Mouse (Mus musculus): ENCODE results near the gene Gm826. TPM values are rescaled to one million over a fixed set of nuclear protein-coding genes. Genes with fewer than 3 reads are reported as not detected.

Gm826 gene
- 5.0 and 5.8 TPM in 2 replicates for polyA plus RNA-seq (2012; rRNA removed)

DNA sequence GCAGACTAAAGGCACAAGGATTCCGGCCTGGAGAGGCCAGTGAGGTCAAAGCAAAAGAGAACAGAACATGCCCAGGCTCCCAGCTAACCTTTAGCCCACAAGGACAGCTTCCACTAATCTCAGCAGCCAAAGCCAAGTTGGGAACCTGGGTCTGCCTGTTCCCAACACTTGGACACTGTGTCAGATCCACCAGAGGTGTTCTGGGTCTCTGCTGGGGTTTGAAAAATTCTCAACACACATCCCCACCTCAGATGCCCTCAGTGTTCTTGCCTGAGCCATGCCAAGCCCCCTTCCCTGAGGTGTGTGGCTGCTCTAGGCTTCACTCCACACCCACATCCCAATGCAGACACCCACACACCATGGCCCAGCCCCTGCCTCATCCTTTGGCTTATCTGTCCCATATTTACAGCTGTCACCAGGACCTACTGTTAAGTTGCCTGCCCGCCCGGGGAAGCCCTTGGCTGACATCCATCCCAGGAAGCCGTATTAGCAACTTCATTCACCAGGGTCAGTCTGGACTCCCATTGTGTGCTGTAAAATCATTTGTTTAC lies at the start of gene Gm826:
Gene Gm826 (minus strand): TSS at position 52 of the 551 bp plus-strand sequence.

DNA sequence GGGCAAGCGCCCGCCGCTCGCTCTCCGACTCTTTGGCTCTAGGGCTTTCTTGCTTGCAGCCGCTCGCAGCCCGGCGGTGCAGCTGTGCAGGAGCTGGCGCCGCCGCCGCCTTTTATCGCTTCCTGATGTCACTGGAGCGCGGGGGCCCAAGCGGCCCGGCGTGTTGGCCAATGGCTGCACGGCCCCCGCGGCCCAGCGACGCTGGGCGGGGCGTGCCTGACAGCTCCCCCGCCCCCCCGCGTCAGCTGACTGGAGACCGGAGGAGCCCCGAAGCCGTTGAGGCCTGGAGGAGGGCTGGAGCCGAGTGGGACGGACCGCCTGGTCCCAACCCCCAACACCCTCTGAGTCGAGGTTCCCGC lies 33.0 kb upstream of the Gm826 start, which contains the start of gene Mafb:
Gene Mafb (minus strand): TSS at position 86 of the 359 bp plus-strand sequence.

Other genes with a start within 250 kb of the Gm826 start
- 1.7 and 2.2 TPM in 2 replicates for gene Mafb, start 32.9 kb upstream of the Gm826 start, polyA plus RNA-seq (2012; rRNA removed)